In genomic region chr14:54494234-54494633, GRCm38 (mm10) we compare ENCODE assay signal across 9 mouse cellular contexts. TPM values are rescaled to one million over a fixed set of nuclear protein-coding genes. Genes with fewer than 3 reads are reported as not detected.
DNase-seq lines count a peak whose midpoint lies in the region; ATAC-seq lines count a peak whose summit lies in the region.
"Had no signal": no experiment of that assay in that cellular context is flagged by ENCODE, and none has a peak within 500 bp of the region (broad histone marks: within the 10 kb centered on the region; RNA-seq: fewer than 3 reads in every experiment).

No protein-coding gene starts in this region.

- peak; percentile 78 for DNase-seq in forebrain, embryonic 11.5 days (ENCODE audit: low spot score)
- DNase-seq in Muller cell, postnatal 12 days (ENCODE audit: inconsistent ontology term): peak; percentile 17
- peak; percentile 86 to 89 for DNase-seq in cerebellum, postnatal 10 days
- peak; percentile 48 to 50 for DNase-seq in gastrocnemius, postnatal 36 days
- peak; percentile 81 for DNase-seq in kidney, postnatal 10 days
- peak; percentile 73 for DNase-seq in lung, postnatal 10 days
- DNase-seq in skeletal muscle tissue, adult 2 months (ENCODE audit: low read depth, low spot score): peak; percentile 45

- 0 out of 2 replicates have a peak, but pooled peaks have one; percentile 30 for ATAC-seq in forebrain, embryonic 11.5 days (replicated peaks; ENCODE audit: low FRiP score)
- no peak for ATAC-seq in forebrain, embryonic 16.5 days

- intact Hi-C loops in gastrocnemius, postnatal 36 days (cut with DNase I): no loop called here

- no peaks in the 10 kb centered on the region for H3K27me3 ChIP-seq in forebrain, embryonic 11.5 days (ENCODE audit: control insufficient read depth, insufficient read depth, low read length)
- H3K27me3 ChIP-seq in forebrain, embryonic 16.5 days (replicated peaks; ENCODE audit: control insufficient read depth, insufficient read depth, low read length): no peaks in the 10 kb centered on the region
- H3K27me3 ChIP-seq: limb, embryonic 15.5 days had no signal

- no peak overlapping the region for H3K4me2 ChIP-seq in forebrain, embryonic 11.5 days (ENCODE audit: low read depth, low read length, severe bottlenecking)
- H3K4me2 ChIP-seq in forebrain, embryonic 16.5 days (ENCODE audit: low read length): no peak overlapping the region
- H3K4me2 ChIP-seq: limb, embryonic 15.5 days had no signal

- H3K4me3 ChIP-seq in forebrain, embryonic 11.5 days (ENCODE audit: low read depth, low read length): no peak overlapping the region
- H3K4me3 ChIP-seq in forebrain, embryonic 16.5 days (replicated peaks; ENCODE audit: low read length): no peak overlapping the region
- H3K4me3 ChIP-seq: limb, embryonic 15.5 days had no signal

- WGBS in forebrain, embryonic 11.5 days: 1% methylated on average over 3 of the region's 3 CpGs
- 2% methylated on average over 3 of the region's 3 CpGs for WGBS in forebrain, embryonic 16.5 days

- H3K9me3 ChIP-seq in forebrain, embryonic 11.5 days (ENCODE audit: control insufficient read depth, low read length): no peaks in the 10 kb centered on the region
- H3K9me3 ChIP-seq in forebrain, embryonic 16.5 days (ENCODE audit: control insufficient read depth, low read length): no peaks in the 10 kb centered on the region
- H3K9me3 ChIP-seq: limb, embryonic 15.5 days had no signal

- no peaks in the 10 kb centered on the region for H3K36me3 ChIP-seq in forebrain, embryonic 11.5 days (ENCODE audit: control insufficient read depth, insufficient read depth, low read length)
- H3K36me3 ChIP-seq in forebrain, embryonic 16.5 days (ENCODE audit: control insufficient read depth, insufficient read depth): no peaks in the 10 kb centered on the region
- H3K36me3 ChIP-seq: limb, embryonic 15.5 days had no signal

- H3K9ac ChIP-seq in forebrain, embryonic 11.5 days (ENCODE audit: low read length): no peak overlapping the region
- H3K9ac ChIP-seq in forebrain, embryonic 16.5 days (replicated peaks; ENCODE audit: low read depth, low read length): no peak overlapping the region
- H3K9ac ChIP-seq: limb, embryonic 15.5 days had no signal

- no peak overlapping the region for H3K27ac ChIP-seq in forebrain, embryonic 11.5 days (ENCODE audit: low read depth, low read length)
- H3K27ac ChIP-seq in forebrain, embryonic 16.5 days (ENCODE audit: low read length): no peak overlapping the region
- H3K27ac ChIP-seq: limb, embryonic 15.5 days had no signal

- H3K4me1 ChIP-seq in forebrain, embryonic 11.5 days (replicated peaks; ENCODE audit: control insufficient read depth, insufficient read depth, low read length): no peaks in the 10 kb centered on the region
- H3K4me1 ChIP-seq in forebrain, embryonic 16.5 days (replicated peaks; ENCODE audit: control insufficient read depth, insufficient read depth, low read length): no peaks in the 10 kb centered on the region
- H3K4me1 ChIP-seq: limb, embryonic 15.5 days had no signal

RNA-seq across cellular contexts. Expression of gene Rem2, which starts 18.3 kb away (rescaled TPM):
- 18.8 and 19.8 TPM in 2 replicates for polyA plus RNA-seq in forebrain, embryonic 11.5 days (2014; fragmentation: Nextera tagmentation; extraction: Ambion mirVana)
- polyA plus RNA-seq in forebrain, embryonic 16.5 days (2015; fragmentation: Nextera tagmentation; extraction: Ambion mirVana): 21.0 and 27.7 TPM in 2 replicates
- not detected for total RNA-seq in gastrocnemius, postnatal 36 days (2021)

RNA-seq across cellular contexts. Expression of gene Prmt5, which starts 23.1 kb away (rescaled TPM):
- polyA plus RNA-seq in forebrain, embryonic 11.5 days (2014; fragmentation: Nextera tagmentation; extraction: Ambion mirVana): 142 and 151 TPM in 2 replicates
- polyA plus RNA-seq in forebrain, embryonic 16.5 days (2015; fragmentation: Nextera tagmentation; extraction: Ambion mirVana): 105 and 108 TPM in 2 replicates
- 10 to 100 TPM; 27.7 to 30.7 TPM for total RNA-seq in gastrocnemius, postnatal 36 days (2021)

RNA-seq across cellular contexts. Expression of gene Lrp10, which starts 30.3 kb away (rescaled TPM):
- 28.8 and 29.9 TPM in 2 replicates for polyA plus RNA-seq in forebrain, embryonic 11.5 days (2014; fragmentation: Nextera tagmentation; extraction: Ambion mirVana)
- 30.8 and 34.3 TPM in 2 replicates for polyA plus RNA-seq in forebrain, embryonic 16.5 days (2015; fragmentation: Nextera tagmentation; extraction: Ambion mirVana)
- 10 to 100 TPM; 34.2 to 36.1 TPM for total RNA-seq in gastrocnemius, postnatal 36 days (2021)

Comparison
In these comparisons a context has a peak if more than half of its experiments do, and no peak if none do; other contexts are left out.
1. DNase-seq: peak in every context shown above with its lines; median percentile 88 in cerebellum, postnatal 10 days; 81 in kidney, postnatal 10 days; 78 in forebrain, embryonic 11.5 days; 73 in lung, postnatal 10 days; 49 in gastrocnemius, postnatal 36 days; 45 in skeletal muscle tissue, adult 2 months; 17 in Muller cell, postnatal 12 days.